Mouse (Mus musculus) WW6 (cell line): ENCODE measurements around the gene Olfm3.

ENCODE experiments used
- DNase-seq: peaks from one replicate; pipeline ENCODE4 v3.0.0-alpha.2; 2013; ENCODE audit warnings: low read depth, low spot score

The Olfm3 gene

GRCm38 (mm10) chr3:114903924-114904438, at the start of gene Olfm3:
Olfm3 (plus strand) TSS chr3:114904078.
- DNase-seq, result peak; percentile 38

GRCm38 (mm10) chr3:114889764-114890163, 14.1 kb upstream of the Olfm3 start:
- no peak for DNase-seq

GRCm38 (mm10) chr3:114904633-114905423, 950 bp downstream of the Olfm3 start:
- no peak for DNase-seq

- no peak for DNase-seq
These were observed 3.7 kb downstream of the Olfm3 start for GRCm38 (mm10) chr3:114907537-114907936.

- no peak for DNase-seq
These were observed 5.0 kb downstream of the Olfm3 start for GRCm38 (mm10) chr3:114908846-114909245.

- DNase-seq, result no peak
These were observed 16.2 kb downstream of the Olfm3 start for GRCm38 (mm10) chr3:114920102-114920501.

GRCm38 (mm10) chr3:114929605-114930004, 25.7 kb downstream of the Olfm3 start:
- DNase-seq, result no peak

GRCm38 (mm10) chr3:114930336-114930735, 26.5 kb downstream of the Olfm3 start:
- DNase-seq, result no peak

- DNase-seq, result no peak
These were observed 26.9 kb downstream of the Olfm3 start for GRCm38 (mm10) chr3:114930796-114931195.

GRCm38 (mm10) chr3:114932881-114933280, 29.0 kb downstream of the Olfm3 start:
- no peak for DNase-seq

GRCm38 (mm10) chr3:114954904-114955303, 51.0 kb downstream of the Olfm3 start:
- no peak for DNase-seq

- DNase-seq, result no peak
These were observed 55.6 kb downstream of the Olfm3 start for GRCm38 (mm10) chr3:114959311-114959967.

- no peak for DNase-seq
These were observed 58.6 kb downstream of the Olfm3 start for GRCm38 (mm10) chr3:114962316-114963083.

GRCm38 (mm10) chr3:114971183-114971582, 67.3 kb downstream of the Olfm3 start:
- DNase-seq, result no peak

GRCm38 (mm10) chr3:114972522-114972921, 68.6 kb downstream of the Olfm3 start:
- DNase-seq, result no peak

GRCm38 (mm10) chr3:114990828-114991227, 87.0 kb downstream of the Olfm3 start:
- DNase-seq, result no peak

- DNase-seq, result no peak
These were observed 92.1 kb downstream of the Olfm3 start for GRCm38 (mm10) chr3:114995956-114996355.

GRCm38 (mm10) chr3:115027560-115027959, 123.7 kb downstream of the Olfm3 start:
- DNase-seq, result no peak

- DNase-seq, result no peak
These were observed 124.2 kb downstream of the Olfm3 start for GRCm38 (mm10) chr3:115028046-115028445.

GRCm38 (mm10) chr3:115028611-115029010, 124.7 kb downstream of the Olfm3 start:
- no peak for DNase-seq

GRCm38 (mm10) chr3:115049060-115049459, 145.2 kb downstream of the Olfm3 start:
- no peak for DNase-seq

GRCm38 (mm10) chr3:115064901-115065300, 161.0 kb downstream of the Olfm3 start:
- DNase-seq, result no peak
